Mouse (Mus musculus) embryonic fibroblast, embryonic 13.5 days (primary cell): Measurements from ENCODE around the gene Guca2b.

Experiments
- CTCF ChIP-seq: IDR thresholded peaks from 2 replicates; pipeline ENCODE4 v1.5.1; 2011; ENCODE audit warnings: mild to moderate bottlenecking, control low read depth, low read length, moderate library complexity, borderline replicate concordance; ENCODE audit not compliant: insufficient read depth
- POLR2A ChIP-seq: IDR thresholded peaks from 2 replicates; pipeline ENCODE4 v1.6.1; 2011; ENCODE audit warnings: low read depth, mild to moderate bottlenecking, control low read depth, low read length, moderate library complexity

GRCm38 (mm10) chr4:119701269-119701954, 42.7 kb upstream of the Guca2b start:
- no peak for TF ChIP-seq POLR2A
- TF ChIP-seq CTCF, result no peak
